Mouse (Mus musculus) embryo, embryonic 10 days (tissue): ENCODE results near the gene Csrp3.
A peak's percentile ranks its signal among the peaks of the same experiment; 100 is the strongest.

Experiments used
- DNase-seq: peaks from one replicate; pipeline ENCODE4 v3.0.0-alpha.2; 2015; ENCODE audit warnings: low spot score

Csrp3 gene

DNA sequence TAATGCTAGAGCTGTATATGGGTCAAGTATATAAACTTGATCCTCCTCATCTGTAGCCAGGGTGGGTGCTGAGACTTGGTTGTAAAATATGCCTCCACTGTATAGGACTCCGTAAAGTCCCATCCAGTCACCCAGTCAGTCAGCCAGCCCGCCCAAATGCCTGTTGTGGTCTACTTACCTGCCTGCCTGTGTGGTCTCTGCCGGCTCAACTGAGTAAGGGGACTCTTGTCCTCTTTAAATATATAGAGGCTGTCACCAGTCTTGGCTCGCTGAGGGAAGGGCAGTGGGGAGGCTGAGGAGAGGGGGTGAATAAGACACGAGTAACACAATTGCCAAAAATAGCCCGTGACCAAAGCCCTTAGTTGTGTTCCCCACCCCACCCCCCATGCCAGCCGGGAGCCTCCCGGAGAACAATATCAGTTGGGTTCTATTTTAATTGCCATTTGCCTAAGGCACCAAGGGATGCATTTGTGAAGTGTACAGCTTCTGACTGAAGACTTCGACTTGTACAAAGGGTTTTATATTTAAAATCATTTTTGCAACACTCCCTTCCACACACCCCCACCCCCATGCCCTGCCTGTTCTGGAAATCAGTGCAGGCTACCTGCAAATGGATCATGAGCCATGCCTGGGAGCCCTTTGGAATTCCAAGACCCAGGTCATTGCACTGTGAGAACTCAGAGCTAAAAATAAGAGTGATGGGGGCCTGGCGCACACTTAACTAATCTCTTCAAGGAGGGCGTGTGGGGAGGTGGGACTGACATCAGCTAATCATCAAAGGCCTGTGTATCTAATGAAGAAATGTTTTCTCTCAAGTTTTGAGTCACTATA, at the start of gene Csrp3:
Csrp3 (minus strand) TSS at position 214 of the 831 bp plus-strand sequence.
- DNase-seq = peak; percentile 23

DNA sequence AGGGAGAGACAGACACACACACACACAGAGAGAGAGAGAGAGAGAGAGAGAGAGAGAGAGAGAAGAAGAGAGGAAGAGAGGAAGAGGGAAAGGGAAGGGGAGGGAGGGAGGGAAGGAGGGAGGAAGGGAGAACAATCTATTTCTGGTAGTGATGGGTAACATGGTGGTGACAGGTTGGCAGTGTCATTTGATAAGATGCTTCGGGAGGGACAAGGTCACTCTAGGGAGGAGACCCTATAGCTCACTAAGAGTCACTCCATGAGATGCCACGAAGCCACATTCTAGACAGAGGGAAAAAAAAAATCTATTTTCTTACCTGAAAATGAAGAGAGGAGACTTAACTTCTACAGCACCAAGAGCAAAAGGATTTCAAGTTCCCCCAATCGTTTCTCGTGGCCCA, 48.2 kb upstream of the Csrp3 start:
- no peak for DNase-seq

DNA sequence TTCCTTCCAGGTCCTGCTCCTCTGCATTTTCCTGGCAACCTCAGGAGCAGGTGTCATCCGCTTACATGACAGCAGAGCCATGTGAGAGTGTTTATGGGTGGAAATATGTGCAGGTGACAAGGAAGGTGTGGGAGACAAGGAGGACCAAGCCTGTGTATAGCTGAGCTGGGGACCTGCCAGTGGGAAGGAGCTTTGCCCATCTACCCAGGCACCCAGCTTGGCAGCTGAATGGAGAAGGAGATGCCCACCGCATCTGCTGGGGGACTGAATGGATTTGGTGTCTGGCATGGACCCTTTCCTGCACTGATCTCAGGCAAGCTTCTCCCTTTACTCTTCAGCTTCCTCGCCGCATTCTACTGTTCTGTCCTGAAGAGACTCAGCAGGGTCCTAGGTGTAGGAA, 47.6 kb upstream of the Csrp3 start:
- no peak for DNase-seq

DNA sequence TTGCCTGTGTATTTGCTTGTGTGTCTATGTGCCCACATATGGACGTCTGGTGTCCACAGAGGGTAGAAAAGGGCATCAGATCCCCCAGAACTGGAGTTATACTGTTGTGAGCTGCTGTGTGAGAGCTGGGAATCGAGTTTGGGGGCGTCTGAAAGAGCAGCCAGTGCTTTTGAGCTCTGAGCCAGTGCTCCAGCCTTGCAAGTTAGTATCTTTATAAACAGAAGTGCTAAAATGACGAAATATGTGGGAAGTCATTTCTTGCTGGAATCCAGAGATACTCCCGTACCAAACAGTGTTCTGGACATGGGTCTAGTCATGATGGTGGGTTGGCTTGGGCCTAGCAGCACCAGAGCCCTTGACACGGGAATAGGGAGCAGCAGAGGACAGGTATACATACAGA, 46.9 kb upstream of the Csrp3 start:
- DNase-seq = no peak

DNA sequence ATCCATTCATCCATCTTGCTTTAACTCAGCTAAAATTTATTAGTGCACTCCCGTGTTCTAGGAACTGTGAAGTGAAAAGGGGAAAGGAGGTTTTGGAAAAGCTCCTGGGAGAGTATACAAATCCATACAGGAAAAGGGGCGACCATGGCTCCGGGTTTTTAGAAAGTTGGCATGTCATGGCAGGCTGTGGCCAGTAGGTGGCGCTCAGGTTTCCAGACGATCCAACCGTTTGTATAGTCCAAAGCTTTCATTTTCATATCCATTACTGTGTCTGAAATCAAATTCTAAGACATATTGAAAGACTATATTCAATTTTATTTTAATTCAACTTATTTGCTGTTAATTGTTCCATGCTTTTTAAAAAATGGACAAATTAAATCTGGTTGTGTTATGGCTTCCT, 46.3 kb upstream of the Csrp3 start:
- peak; percentile 74 for DNase-seq

DNA sequence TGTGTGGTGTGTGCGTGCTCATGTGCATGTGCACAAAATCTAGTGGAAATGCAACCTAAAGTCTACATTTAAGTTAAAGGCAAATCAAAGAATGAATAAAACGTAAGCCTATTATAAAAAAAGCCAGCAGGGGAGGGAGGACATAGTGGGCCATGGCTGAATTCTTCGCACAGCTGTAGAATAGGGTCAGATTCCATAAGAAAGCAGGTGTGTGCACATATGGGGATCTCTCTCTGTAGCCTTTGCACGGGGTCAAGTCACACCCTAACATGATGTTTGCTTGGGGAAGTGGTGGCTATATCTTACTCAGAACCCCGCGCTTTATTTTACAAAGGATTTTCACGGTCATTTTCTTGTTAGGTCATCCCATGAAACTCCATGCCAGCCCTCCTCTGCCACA, 45.3 kb upstream of the Csrp3 start:
- no peak for DNase-seq

DNA sequence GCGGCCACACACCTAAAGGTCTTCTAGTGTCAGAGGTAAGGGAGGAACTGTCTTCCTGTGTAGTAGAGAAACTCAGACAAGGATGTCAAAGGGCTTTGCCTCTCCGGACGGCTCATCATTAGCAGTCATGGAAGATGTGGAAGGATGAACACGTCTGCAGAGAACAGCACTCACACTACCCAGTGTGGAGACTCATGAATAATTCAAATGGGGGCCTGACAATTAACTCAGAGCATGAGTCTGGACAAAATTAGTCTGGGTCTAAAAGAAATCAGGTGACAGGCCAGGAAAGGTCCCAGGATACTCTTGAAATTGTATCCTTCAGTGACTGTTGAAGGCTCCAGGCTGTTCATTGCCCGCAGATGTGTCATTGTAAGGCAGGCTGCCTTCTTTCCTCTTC, 43.2 kb upstream of the Csrp3 start:
- DNase-seq = no peak

DNA sequence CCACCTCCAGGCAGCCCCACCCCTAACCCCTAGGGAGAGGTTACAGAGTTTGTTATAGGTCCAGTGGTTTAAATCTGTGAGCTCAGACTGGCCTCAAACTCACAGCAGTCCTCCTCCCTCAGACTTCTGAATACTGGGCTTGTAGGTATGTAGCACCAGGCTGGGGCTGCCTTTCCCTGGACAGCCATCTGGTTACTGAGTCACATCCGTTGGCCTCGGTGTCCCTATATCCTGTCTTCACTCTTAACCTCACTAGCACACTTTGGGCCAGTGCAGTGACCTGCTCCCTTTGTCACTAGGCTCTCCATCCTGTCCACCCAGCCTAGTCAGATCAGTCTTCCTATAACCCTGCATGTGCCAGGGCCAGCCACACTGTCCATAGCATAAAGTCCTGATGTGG, 40.9 kb upstream of the Csrp3 start:
- DNase-seq = peak; percentile 23

DNA sequence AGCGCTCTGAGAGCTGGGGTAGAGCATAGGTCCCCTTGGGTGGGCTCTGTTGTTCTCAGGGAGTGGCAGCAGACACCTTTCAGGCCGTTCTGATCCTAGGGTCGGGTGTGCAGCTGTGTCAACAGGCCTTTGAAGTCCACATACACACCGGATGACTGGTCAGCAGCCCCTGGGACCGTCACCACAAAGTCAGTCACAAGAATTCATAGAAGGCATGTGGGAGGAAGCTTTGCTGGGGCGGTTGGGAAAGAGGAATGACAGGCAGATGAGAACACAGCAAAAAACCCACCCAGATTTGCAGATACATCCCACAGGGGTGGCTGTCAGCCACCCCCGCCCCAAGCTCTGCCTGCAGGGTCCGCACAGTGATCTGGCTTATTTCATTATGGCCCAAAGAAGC, 40.1 kb upstream of the Csrp3 start:
- peak; percentile 27 for DNase-seq

DNA sequence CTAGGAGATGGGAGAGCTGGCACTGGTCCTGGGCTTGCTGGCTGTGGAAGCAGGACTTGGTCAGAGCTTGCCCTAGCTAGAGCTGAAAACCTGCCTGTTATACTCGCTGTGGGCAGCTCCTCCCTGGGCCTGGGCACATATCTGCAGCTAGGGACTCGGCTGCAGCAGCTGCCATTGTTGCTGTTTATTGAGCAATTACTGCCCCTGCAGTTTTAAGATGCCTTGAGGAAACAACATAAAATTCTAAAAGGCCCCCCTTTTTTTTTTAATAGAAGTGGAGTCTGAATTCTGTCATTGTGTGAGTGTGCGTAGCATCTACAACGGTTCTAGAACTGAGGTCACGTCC, 36.4 kb upstream of the Csrp3 start:
- DNase-seq = no peak

DNA sequence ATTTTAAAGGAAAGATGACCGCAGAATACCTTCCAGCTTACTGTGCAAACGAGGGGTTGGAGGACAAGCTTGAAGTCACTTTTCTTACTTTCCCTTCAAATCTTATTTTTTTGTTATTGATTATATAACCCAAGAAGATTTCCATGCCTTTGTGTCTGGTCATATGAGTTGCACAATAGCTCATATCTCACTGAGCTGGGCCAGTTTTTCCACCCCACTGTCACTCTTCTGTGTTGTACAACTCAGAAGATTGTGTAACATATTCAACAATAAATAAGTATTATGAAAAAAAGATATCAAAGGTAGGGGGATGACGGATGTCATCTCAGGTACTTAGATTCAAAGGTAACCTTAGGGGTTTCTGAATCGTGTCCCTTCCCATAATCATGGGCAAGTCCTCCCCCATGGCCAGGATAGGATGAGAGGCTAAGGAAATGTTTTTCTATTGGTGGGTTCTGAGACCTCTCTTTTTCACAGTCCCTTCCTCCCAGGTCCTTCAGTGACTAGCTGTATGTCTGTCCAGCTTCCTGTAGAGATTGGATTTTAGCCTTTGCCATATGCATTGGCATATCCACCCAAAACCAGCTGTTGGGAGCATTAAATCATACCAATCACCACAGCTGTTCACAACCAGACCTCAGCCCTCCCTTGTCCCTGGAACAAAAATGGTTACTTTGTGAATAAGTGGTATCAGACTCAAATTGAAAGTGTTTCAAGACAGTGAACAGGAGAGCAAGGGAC, 35.9 kb upstream of the Csrp3 start:
- DNase-seq = no peak

DNA sequence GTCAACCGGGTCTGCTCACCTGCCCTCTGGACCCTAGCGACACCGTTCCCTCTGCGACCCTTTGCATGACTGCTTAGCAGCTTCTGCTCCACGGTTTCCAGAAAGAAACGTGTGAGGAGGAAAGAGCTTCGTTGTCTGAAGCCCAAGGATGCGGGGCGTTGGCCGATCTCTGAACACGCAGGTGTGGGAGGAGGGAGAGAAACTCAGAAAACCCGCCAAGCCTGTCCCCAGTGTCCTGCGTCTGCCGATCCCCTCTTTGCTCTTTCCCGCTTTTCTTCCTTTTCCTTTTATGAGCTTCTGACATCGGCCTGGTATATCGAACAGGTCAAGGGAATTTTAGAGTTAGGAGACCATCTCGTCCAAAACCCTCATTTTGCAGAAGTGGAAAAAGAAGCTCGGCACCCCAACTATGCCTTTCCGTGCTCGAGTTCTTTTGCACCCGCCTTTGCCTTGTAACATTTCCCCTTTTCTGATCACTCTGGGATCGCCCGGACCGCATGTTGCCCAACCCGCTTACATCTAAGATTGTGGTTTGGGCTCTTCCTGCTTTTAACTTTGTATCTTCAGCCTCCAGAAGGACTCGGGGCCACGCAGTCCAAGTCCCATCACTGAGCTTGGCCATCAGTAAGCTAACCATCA, 34.3 kb upstream of the Csrp3 start:
- peak; percentile 39 for DNase-seq

DNA sequence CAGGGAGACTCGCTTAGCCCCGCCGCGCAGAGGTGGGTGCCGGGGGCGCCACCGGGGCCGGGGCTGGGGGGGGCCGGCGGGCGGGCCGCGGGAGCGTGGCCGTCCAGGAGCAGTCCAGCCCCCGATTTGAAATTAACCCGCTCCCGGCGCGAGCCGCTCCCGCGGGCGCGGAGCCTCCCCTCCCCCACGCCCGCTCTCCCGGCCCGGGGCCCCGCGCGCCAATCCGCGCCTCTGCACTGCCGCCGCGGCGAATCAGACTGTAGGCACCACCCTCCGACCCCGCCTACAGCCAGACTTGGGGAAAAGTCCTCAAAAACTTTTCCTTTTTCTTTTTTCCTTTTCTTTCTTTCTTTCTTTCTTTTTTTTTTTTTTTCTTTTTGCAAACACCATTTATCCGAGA, 33.7 kb upstream of the Csrp3 start, which contains the start of gene E2f8:
E2f8 (minus strand) TSS at position 111 of the 400 bp plus-strand sequence.
- DNase-seq = peak; percentile 87

DNA sequence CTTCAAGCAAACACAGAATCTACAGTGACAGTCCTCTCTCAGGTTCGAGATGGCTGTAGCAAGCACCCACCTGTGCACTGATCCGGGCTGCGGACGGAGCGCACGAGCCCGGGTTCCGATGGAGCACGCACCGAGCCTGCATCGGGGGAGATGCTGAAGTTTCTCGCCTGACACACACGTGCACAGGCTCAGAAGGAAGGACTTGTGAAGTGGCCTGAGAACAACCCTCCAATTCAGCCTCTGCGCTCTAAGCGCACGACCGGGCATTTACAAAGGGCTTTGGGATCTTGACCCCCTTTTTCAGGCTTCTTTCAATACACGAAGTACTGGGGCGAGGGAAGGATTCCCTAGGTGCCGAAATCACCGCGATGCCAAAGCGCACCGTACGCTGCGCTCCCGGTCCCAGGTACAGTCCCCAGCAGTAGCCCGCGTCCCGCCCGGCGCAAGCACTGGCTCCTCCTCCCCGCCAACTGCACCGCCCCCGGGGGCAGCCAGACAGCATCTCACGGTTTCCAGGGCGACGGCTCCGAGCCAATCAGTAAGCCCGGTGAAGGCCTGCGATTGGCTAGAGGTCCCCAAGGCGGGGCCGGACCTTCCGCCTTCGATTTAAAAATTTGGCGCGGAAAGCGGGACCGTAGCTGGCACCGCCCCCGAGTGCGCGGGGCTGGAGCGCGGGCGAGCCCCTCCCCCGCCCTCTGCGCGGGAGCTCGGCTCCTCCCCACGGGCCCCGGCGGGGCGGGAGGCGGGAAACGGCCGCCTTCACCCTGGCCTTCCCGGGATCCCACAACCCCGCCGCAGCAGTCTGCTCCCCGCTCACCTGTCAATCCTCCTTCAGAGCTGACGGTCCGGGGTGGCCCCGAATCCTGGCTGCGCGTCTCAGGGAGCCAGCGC, 33.0 kb upstream of the Csrp3 start:
- DNase-seq = peak; percentile 98

DNA sequence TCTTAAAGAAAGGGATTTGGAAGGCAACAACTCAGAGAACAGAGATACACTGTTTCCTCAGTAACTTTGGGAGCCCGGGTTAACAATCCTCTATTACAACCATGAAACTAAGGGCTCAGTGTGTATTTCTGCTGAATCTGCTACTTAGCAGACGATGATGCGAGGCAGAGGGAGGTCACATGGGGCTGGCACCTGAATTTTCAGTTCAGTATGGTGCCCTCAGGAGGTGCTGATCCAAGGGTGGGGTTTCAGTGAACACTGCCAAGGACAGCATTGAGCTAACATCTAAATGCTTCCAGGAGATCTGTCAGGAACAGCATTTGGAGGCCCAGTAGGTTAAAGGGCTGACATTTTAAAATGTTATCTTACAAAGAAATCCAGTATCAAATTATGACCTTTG, 31.7 kb upstream of the Csrp3 start:
- no peak for DNase-seq

DNA sequence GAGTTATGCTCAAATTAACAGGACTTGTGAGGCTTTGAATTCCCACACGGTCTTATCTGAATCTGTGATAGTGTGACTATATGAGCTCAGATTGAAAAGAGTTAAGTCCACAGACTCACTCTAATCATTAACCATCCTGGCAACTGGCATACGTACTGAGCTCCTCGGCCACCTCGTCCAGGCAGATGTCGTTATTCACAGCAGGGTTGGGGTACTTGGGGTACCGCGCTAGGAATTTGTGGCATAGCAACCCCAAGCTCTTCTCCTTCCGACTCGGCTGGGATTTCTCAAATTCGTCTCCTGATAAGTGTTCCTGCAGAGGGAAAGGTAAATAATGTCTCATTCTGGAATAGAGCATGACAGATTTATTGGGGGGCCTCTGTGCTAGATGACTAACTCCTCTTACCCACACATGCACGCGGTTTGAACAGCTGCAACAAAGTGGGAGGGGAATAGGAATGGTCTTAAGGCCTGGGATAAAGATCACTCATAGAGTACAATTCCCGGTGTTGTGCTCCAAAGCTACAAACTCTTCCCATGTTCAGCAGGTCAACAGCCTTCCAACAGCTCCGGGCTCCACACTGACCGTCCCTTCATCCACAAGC, 30.1 kb upstream of the Csrp3 start:
- DNase-seq = no peak

DNA sequence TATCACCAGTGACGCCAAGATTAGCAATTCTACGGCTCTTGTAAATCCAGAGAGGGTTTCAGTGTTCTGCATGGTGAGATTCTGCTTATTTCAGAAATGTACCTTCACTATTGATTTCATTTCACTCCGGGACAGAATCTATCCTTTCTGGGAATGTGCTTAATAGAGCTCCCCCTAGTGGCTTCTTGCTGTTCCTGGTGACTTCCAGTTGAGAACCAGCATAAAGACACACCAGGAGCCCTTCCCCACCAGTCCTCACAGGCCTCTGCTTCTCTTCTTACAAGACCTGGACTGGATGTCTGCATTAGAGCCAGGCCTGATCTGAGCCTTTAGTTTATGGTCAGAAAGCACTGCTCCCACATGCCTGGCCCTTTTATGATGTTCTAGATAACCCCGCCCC, 28.7 kb upstream of the Csrp3 start:
- peak; percentile 68 for DNase-seq

DNA sequence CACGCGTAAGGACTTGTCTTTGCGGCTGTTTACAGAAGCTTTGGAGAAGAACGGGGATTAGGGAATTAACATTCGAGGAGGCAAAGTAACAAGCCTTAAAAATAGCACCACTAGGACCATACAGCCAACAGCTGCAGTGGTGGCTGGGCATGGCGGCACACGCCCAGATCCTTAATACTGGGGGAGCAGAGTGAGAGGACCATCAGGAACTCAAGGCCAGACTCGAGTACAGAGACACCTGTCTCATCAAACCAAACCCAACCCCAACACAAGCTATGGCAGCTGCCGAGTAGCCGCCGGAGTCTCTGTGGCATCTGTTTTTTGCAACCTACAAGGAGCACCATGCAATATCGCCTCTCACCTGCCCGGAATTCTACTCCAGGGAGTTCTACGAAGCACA, 27.3 kb upstream of the Csrp3 start:
- no peak for DNase-seq

DNA sequence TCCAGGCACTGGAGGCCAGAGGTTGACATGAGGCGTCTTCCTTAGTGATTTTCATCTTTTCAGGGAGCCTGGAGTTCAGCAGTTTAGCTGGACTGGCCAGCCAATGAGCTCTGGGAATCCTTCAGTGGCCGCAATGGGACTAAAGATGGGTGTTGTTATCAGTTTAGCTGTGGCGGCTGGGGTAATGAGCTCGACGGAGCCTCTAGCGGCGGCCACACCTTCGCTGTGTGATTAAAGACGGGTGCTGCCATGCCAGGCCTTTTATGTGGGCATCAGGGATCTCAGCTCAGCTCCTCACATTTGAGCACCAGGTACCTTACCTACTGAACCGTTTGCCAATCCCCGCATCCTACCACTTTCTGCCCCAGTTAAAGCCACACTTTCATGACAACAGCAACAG, 23.5 kb upstream of the Csrp3 start:
- DNase-seq = no peak

DNA sequence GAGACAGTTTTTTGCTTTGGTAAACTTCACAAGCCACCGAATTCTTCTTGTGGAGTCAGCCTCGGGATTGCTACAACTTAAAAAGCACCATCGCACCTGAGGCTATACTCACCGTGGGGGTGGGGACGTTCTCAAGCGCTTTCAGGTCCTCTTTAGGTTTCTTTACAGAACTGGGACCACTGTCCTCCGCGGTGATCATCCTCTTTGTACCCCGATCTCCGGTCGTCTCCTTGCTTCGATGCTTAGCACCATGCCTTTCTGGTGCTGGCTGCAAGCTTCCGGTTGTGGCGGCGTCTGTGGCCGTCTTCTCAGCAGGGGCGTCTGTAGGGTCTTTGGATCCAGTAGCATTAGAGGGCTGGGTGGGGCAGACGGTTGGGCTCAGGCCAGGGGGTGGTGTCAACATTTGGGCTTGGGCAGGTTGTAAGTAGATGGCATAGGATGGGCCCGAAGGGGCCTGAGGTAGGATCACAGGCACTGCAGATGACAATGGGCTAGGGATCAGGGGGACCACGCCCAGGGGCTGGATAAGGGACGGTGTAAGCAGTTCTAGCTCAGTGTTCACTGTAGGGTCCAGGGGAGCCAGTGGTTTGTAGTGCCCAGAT, 22.8 kb upstream of the Csrp3 start:
- DNase-seq = no peak

DNA sequence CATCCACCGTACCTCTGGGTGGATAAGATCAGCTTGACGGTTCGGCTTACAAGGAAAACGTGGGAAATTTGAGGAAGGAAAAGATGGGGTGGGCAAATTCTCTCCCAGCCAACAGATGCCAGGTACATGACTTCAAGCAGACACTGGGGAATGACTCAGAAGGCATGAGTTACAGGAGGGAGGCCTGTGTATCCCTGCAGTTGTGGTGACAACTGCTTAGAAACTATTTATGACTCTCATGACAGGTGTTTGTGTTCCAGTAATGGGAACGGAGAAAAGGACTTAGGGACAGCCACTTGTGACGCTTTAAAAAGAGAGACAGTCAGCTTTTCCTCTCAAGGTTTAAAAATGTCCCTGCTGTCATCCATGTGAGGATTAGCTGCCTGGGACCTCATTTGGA, 22.3 kb upstream of the Csrp3 start:
- no peak for DNase-seq
